Mouse (Mus musculus) heart, adult 2 months (tissue): ENCODE measurements around the gene Batf2. TPM values are rescaled to one million over a fixed set of nuclear protein-coding genes. Genes with fewer than 3 reads are reported as not detected.

Experiments used
- DNase-seq, 2 experiments: peaks; one replicate each; pipeline ENCODE4 v3.0.0; 2021
- H3K27ac ChIP-seq: fragments of 200-600 bp; 2 replicates; pipeline ENCODE4 v1.8.1; 2022
- H3K27me3 ChIP-seq: fragments of 200-500 bp; 2 replicates; pipeline ENCODE4 v1.6.1; 2012; ENCODE audit warnings: mild to moderate bottlenecking, low read length, inconsistent platforms, mixed read lengths; ENCODE audit not compliant: control insufficient read depth, insufficient read depth
- H3K36me3 ChIP-seq: fragments of 200-500 bp; 2 replicates; pipeline ENCODE4 v1.6.1; 2012; ENCODE audit warnings: low read length, inconsistent platforms; ENCODE audit not compliant: control insufficient read depth, insufficient read depth
- H3K4me1 ChIP-seq: fragments of 200-500 bp; 2 replicates; pipeline ENCODE4 v1.6.1; 2011; ENCODE audit warnings: low read length; ENCODE audit not compliant: control insufficient read depth, insufficient read depth
- H3K4me3 ChIP-seq: fragments of 200-600 bp; 2 replicates; pipeline ENCODE4 v1.8.1; 2022
- H3K79me2 ChIP-seq: fragments of 200-500 bp; replicated peaks from 2 replicates; pipeline ENCODE4 v1.6.1; 2012; ENCODE audit warnings: mild to moderate bottlenecking, inconsistent platforms, low read length, moderate library complexity, mixed read lengths; ENCODE audit not compliant: control insufficient read depth, insufficient read depth
- H3K9ac ChIP-seq: fragments of 200-500 bp; 2 replicates; pipeline ENCODE4 v1.6.1; 2012; ENCODE audit warnings: low read depth, mild to moderate bottlenecking, control low read depth, inconsistent platforms, low read length, mixed read lengths
- CTCF ChIP-seq: fragments of 200-600 bp; IDR thresholded peaks from 2 replicates; pipeline ENCODE4 v1.8.1; 2022; ENCODE audit warnings: antibody characterized with exemption, mild to moderate bottlenecking, moderate library complexity
- EP300 ChIP-seq: fragments of 200-500 bp; IDR thresholded peaks from 2 replicates; pipeline ENCODE4 v1.6.1; 2011; ENCODE audit warnings: low read depth, low read length, control low read depth; ENCODE audit not compliant: insufficient read depth
- POLR2A ChIP-seq: fragments of 200-500 bp; IDR thresholded peaks from 2 replicates; pipeline ENCODE4 v1.6.1; 2011; ENCODE audit warnings: mild to moderate bottlenecking, low read depth, low read length, control low read depth; ENCODE audit not compliant: insufficient read depth
- WGBS: fragments of 180-500 bp; shearing (Covaris S2); methylation state at CpG from one replicate; pipeline ENCODE4 v1.1.7; 2018; 5-methylcytosine and 5-hydroxymethylcytosine counted together
- intact Hi-C: fragments of 180-260 bp; cut with DNase I; formaldehyde crosslinking; loops from one replicate; pipeline ENCODE4 v1.15.1; 2025
- long read RNA-seq: library from polyadenylated mRNA; stranded (forward); transcript quantifications from one replicate; pipeline ENCODE4 v2.0.0, GENCODE M21; 2021
- polyA plus RNA-seq: library from polyadenylated mRNA; depleted of rRNA; stranded (reverse); fragments of >200 nt; gene quantifications from 2 replicates; pipeline ENCODE4 v1.2.3, GENCODE M21; 2012; rRNA removed
- total RNA-seq, 2 experiments: library from RNA; stranded (reverse); gene quantifications; 2 replicates each; pipeline ENCODE4 v1.2.3; 2021

The Batf2 gene
- 1 to 10 TPM in 1 of 2 experiments, under 1 TPM in 1; 0.98 to 1.6 TPM for total RNA-seq
- polyA plus RNA-seq = 2.3 and 3.2 TPM in 2 replicates
- long read RNA-seq = 0 reads

- Histone ChIP-seq H3K27ac (peak within 1 kb of the TSS; percentile 97), H3K4me3 (peak within 1 kb of the TSS; percentile 94), H3K27me3 (no peaks in the 10 kb centered on the region), H3K79me2 (no peaks in the 10 kb centered on the region), H3K4me1 (peaks cover 1% of the 10 kb centered on the region; the same call in 1 of the 2 replicates), H3K36me3 (no peaks in the 10 kb centered on the region), H3K9ac (peak within 1 kb of the TSS; percentile 90)
- TF ChIP-seq EP300 = no peak
- TF ChIP-seq POLR2A = peak; percentile 42; the same call in 1 of the 2 replicates
- peak; percentile 73 for TF ChIP-seq CTCF
- DNase-seq = peak; percentile 91 to 93
- intact Hi-C loops = loop anchor here (1.0 to 2.0 kb wide), 2 partner anchors 13 to 96 kb away; partner anchors contain the start of gene Snx15
- under 1% methylated on average over 65 of the region's 68 CpGs for WGBS
These were observed at the start of gene Batf2 for GRCm38 (mm10) chr19:6140678-6141393. Gene Batf2 (plus strand): TSS chr19:6140983.

- WGBS = 85% methylated on average over 7 of the region's 7 CpGs
- Histone ChIP-seq H3K27ac (no peak within 1 kb of the TSS), H3K27me3 (no peaks in the 10 kb centered on the region), H3K9ac (no peak within 1 kb of the TSS), H3K79me2 (no peaks in the 10 kb centered on the region), H3K4me3 (no peak within 1 kb of the TSS), H3K36me3 (no peaks in the 10 kb centered on the region), H3K4me1 (no peaks in the 10 kb centered on the region)
- intact Hi-C loops = no loop called here
- no peak for TF ChIP-seq CTCF
- no peak for TF ChIP-seq EP300
- TF ChIP-seq POLR2A = no peak
- DNase-seq = no peak
These were observed 46.7 kb upstream of the Batf2 start, which contains the start of gene AC131692.1 for GRCm38 (mm10) chr19:6094119-6094518. Gene AC131692.1 (plus strand): TSS chr19:6094419.

GRCm38 (mm10) chr19:6097847-6098246, 42.9 kb upstream of the Batf2 start:
- intact Hi-C loops = no loop called here
- H3K27ac ChIP-seq = no peak overlapping the region
- no peaks in the 10 kb centered on the region for H3K27me3 ChIP-seq
- WGBS = 61% methylated on average over 3 of the region's 3 CpGs
- no peaks in the 10 kb centered on the region for H3K79me2 ChIP-seq
- no peak overlapping the region for H3K9ac ChIP-seq
- TF ChIP-seq CTCF = no peak
- no peak for TF ChIP-seq POLR2A
- no peak for TF ChIP-seq EP300
- no peak for DNase-seq
- H3K4me1 ChIP-seq = no peaks in the 10 kb centered on the region
- H3K36me3 ChIP-seq = no peaks in the 10 kb centered on the region
- no peak overlapping the region for H3K4me3 ChIP-seq

GRCm38 (mm10) chr19:6101186-6101585, 39.6 kb upstream of the Batf2 start:
- no peak overlapping the region for H3K9ac ChIP-seq
- no peaks in the 10 kb centered on the region for H3K27me3 ChIP-seq
- intact Hi-C loops = no loop called here
- DNase-seq = no peak
- no peak overlapping the region for H3K4me3 ChIP-seq
- TF ChIP-seq POLR2A (no peak), EP300 (no peak), CTCF (no peak)
- H3K36me3 ChIP-seq = no peaks in the 10 kb centered on the region
- 83% methylated on average over 6 of the region's 6 CpGs for WGBS
- no peaks in the 10 kb centered on the region for H3K4me1 ChIP-seq
- H3K79me2 ChIP-seq = no peaks in the 10 kb centered on the region
- H3K27ac ChIP-seq = no peak overlapping the region

GRCm38 (mm10) chr19:6102169-6102853, 38.5 kb upstream of the Batf2 start:
- Histone ChIP-seq H3K36me3 (no peaks in the 10 kb centered on the region), H3K4me3 (no peak overlapping the region), H3K27ac (no peak overlapping the region), H3K4me1 (no peaks in the 10 kb centered on the region), H3K79me2 (no peaks in the 10 kb centered on the region), H3K27me3 (no peaks in the 10 kb centered on the region), H3K9ac (no peak overlapping the region)
- WGBS = 67% methylated on average over 6 of the region's 6 CpGs
- DNase-seq = no peak
- intact Hi-C loops = no loop called here
- TF ChIP-seq EP300 (no peak), CTCF (no peak), POLR2A (no peak)

GRCm38 (mm10) chr19:6104476-6104875, 36.3 kb upstream of the Batf2 start:
- H3K4me1 ChIP-seq = no peaks in the 10 kb centered on the region
- H3K79me2 ChIP-seq = no peaks in the 10 kb centered on the region
- no peak overlapping the region for H3K27ac ChIP-seq
- no peaks in the 10 kb centered on the region for H3K27me3 ChIP-seq
- no peak for DNase-seq
- 62% methylated on average over 4 of the region's 4 CpGs for WGBS
- TF ChIP-seq EP300 (no peak), POLR2A (no peak)
- H3K36me3 ChIP-seq = no peaks in the 10 kb centered on the region
- no peak overlapping the region for H3K9ac ChIP-seq
- intact Hi-C loops = no loop called here
- no peak overlapping the region for H3K4me3 ChIP-seq
